Mouse (Mus musculus): ENCODE data around the gene Dapk3. TPM values are rescaled to one million over a fixed set of nuclear protein-coding genes. Genes with fewer than 3 reads are reported as not detected.
"Not testable (repeated sequence)": the region's sequence is repeated elsewhere in the genome, so short reads cannot be mapped to it uniquely, and the experiment has no call there.

The Dapk3 gene
- polyA plus RNA-seq, 1 experiment = 72.8 TPM

GRCm38 (mm10) chr10:81165118-81165517, 17.7 kb upstream of the Dapk3 start:
- H3K27me3 ChIP-seq (ENCODE audit: control insufficient read depth, insufficient read depth, insufficient read length) = no peaks in the 10 kb centered on the region
- H3K36me3 ChIP-seq (ENCODE audit: control insufficient read depth, insufficient read depth) = peaks cover 30% of the 10 kb centered on the region
- H3K79me2 ChIP-seq (ENCODE audit: control insufficient read depth, insufficient read depth) = peaks cover 74% of the 10 kb centered on the region
- H3ac ChIP-seq (ENCODE audit: control insufficient read depth, insufficient read length, low read depth) = no peak overlapping the region
- peaks cover 41% of the 10 kb centered on the region for H3K79me3 ChIP-seq (ENCODE audit: low read depth)
- H3K4me3 ChIP-seq (ENCODE audit: insufficient read depth, poor library complexity, severe bottlenecking) = no peak overlapping the region
- TF ChIP-seq CTCF (IDR thresholded peaks at IDR 0.05; ENCODE audit: control insufficient read depth, insufficient read depth, insufficient read length) = no peak
- TF ChIP-seq MAX (IDR thresholded peaks at IDR 0.05) = no peak
- no peak for TF ChIP-seq MYOD1 (IDR thresholded peaks at IDR 0.05; ENCODE audit: control insufficient read depth, insufficient read length, low read depth)
- no peak for TF ChIP-seq FOSL1 (IDR thresholded peaks at IDR 0.05; ENCODE audit: insufficient read depth, low read length, poor library complexity, severe bottlenecking)
- no peak for TF ChIP-seq MYOG (IDR thresholded peaks at IDR 0.05; ENCODE audit: control insufficient read depth, extremely low read depth, insufficient read length)
- no peak for TF ChIP-seq USF1 (IDR thresholded peaks at IDR 0.05; ENCODE audit: low read depth)
- no peak for TF ChIP-seq CEBPB (IDR thresholded peaks at IDR 0.05; ENCODE audit: low read depth)

GRCm38 (mm10) chr10:81167200-81168086, 15.4 kb upstream of the Dapk3 start, which contains the start of gene Pias4:
Gene Pias4 (minus strand): TSS chr10:81167923.
- Histone ChIP-seq H3K79me2 (ENCODE audit: control insufficient read depth, insufficient read depth) (peaks cover 50% of the 10 kb centered on the region), H3K36me3 (ENCODE audit: control insufficient read depth, insufficient read depth) (peaks cover 9% of the 10 kb centered on the region), H3ac (ENCODE audit: control insufficient read depth, insufficient read length, low read depth) (peak within 1 kb of the TSS; percentile 70), H3K4me3 (ENCODE audit: insufficient read depth, poor library complexity, severe bottlenecking) (peak within 1 kb of the TSS; percentile 75), H3K27me3 (ENCODE audit: control insufficient read depth, insufficient read depth, insufficient read length) (no peaks in the 10 kb centered on the region), H3K79me3 (ENCODE audit: low read depth) (peaks cover 35% of the 10 kb centered on the region)
- TF ChIP-seq MAX (IDR thresholded peaks at IDR 0.05) (no peak), FOSL1 (IDR thresholded peaks at IDR 0.05; ENCODE audit: insufficient read depth, low read length, poor library complexity, severe bottlenecking) (no peak), USF1 (IDR thresholded peaks at IDR 0.05; ENCODE audit: low read depth) (peak; percentile 98), MYOD1 (IDR thresholded peaks at IDR 0.05; ENCODE audit: control insufficient read depth, insufficient read length, low read depth) (no peak)

DNA sequence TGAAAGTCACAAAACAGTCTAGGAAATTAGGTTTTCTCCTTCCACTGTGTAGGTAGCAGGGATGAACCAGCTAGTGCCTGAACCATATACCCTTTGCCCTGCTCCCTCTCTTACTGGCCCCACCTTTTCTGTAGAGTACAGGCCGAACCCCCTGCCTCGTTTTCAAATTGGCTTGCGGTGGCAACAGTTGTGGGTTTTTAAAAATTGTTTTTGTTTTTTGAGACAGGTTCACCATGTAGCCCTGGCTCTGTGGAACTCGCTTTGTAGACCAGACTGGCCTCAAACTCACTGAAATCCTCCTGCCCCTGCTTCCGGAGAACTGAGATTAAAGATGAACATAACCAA, 14.7 kb upstream of the Dapk3 start:
- Histone ChIP-seq H3K4me3 (ENCODE audit: insufficient read depth, poor library complexity, severe bottlenecking) (peak overlapping the region; percentile 12), H3K79me3 (ENCODE audit: low read depth) (peaks cover 31% of the 10 kb centered on the region), H3K27me3 (ENCODE audit: control insufficient read depth, insufficient read depth, insufficient read length) (no peaks in the 10 kb centered on the region), H3K36me3 (ENCODE audit: control insufficient read depth, insufficient read depth) (peaks cover 5% of the 10 kb centered on the region), H3K79me2 (ENCODE audit: control insufficient read depth, insufficient read depth) (peaks cover 44% of the 10 kb centered on the region), H3ac (ENCODE audit: control insufficient read depth, insufficient read length, low read depth) (peak overlapping the region; percentile 27)
- TF ChIP-seq MYOG (IDR thresholded peaks at IDR 0.05; ENCODE audit: control insufficient read depth, extremely low read depth, insufficient read length) (no peak), FOSL1 (IDR thresholded peaks at IDR 0.05; ENCODE audit: insufficient read depth, low read length, poor library complexity, severe bottlenecking) (no peak), CTCF (IDR thresholded peaks at IDR 0.05; ENCODE audit: control insufficient read depth, insufficient read depth, insufficient read length) (no peak), MYOD1 (IDR thresholded peaks at IDR 0.05; ENCODE audit: control insufficient read depth, insufficient read length, low read depth) (no peak), CEBPB (IDR thresholded peaks at IDR 0.05; ENCODE audit: low read depth) (no peak), USF1 (IDR thresholded peaks at IDR 0.05; ENCODE audit: low read depth) (no peak), MAX (IDR thresholded peaks at IDR 0.05) (no peak)

DNA sequence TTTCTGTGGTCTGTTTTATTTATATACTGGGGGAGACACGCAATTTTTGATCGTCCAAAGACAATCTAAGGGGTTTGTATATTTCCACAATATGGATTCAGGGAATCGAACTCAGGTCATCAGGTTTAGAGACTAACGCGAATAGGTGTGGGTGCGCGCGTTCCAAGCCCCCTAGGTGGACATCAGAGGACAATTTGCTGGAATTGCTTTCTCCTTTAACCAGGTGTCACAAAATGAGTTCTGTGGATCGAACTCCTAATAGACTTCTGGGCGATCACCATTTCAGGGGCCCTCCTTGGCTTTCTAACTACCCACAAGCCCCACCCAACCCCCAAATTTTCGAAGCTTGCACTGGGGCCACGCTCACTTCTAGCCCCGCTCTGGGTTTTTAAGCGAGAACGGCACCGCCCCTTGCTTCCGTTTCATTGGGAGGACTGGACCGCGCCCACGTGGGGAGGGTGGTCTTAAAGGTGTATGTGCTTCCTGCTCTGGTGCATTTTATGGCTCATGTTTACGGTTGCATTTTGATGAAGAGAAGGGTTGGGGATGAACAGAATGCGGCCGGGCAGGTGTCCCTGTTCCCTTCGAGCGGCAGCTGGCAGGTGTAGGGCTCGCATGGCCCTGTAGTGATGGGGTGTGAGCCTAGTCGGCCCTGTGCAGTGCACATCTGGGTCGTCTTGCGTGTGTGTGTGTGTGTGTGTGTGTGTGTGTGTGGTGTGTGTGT, 14.1 kb upstream of the Dapk3 start:
- Histone ChIP-seq H3ac (ENCODE audit: control insufficient read depth, insufficient read length, low read depth) (peak overlapping the region; percentile 36), H3K27me3 (ENCODE audit: control insufficient read depth, insufficient read depth, insufficient read length) (no peaks in the 10 kb centered on the region), H3K79me3 (ENCODE audit: low read depth) (peaks cover 30% of the 10 kb centered on the region), H3K36me3 (ENCODE audit: control insufficient read depth, insufficient read depth) (no peaks in the 10 kb centered on the region), H3K79me2 (ENCODE audit: control insufficient read depth, insufficient read depth) (peaks cover 38% of the 10 kb centered on the region), H3K4me3 (ENCODE audit: insufficient read depth, poor library complexity, severe bottlenecking) (peak overlapping the region; percentile 32)
- TF ChIP-seq MYOD1 (IDR thresholded peaks at IDR 0.05; ENCODE audit: control insufficient read depth, insufficient read length, low read depth) (no peak), MAX (IDR thresholded peaks at IDR 0.05) (peak; percentile 63), FOSL1 (IDR thresholded peaks at IDR 0.05; ENCODE audit: insufficient read depth, low read length, poor library complexity, severe bottlenecking) (no peak), CEBPB (IDR thresholded peaks at IDR 0.05; ENCODE audit: low read depth) (no peak), MYOG (IDR thresholded peaks at IDR 0.05; ENCODE audit: control insufficient read depth, extremely low read depth, insufficient read length) (no peak), USF1 (IDR thresholded peaks at IDR 0.05; ENCODE audit: low read depth) (peak; percentile 67)

GRCm38 (mm10) chr10:81169411-81169900, 13.3 kb upstream of the Dapk3 start:
- not testable (repeated sequence) for H3K27me3 ChIP-seq (ENCODE audit: control insufficient read depth, insufficient read depth, insufficient read length); H3K4me3 ChIP-seq (ENCODE audit: insufficient read depth, poor library complexity, severe bottlenecking); H3ac ChIP-seq (ENCODE audit: control insufficient read depth, insufficient read length, low read depth); H3K36me3 ChIP-seq (ENCODE audit: control insufficient read depth, insufficient read depth)
- H3K79me2 ChIP-seq (ENCODE audit: control insufficient read depth, insufficient read depth) = peaks cover 30% of the 10 kb centered on the region
- H3K79me3 ChIP-seq (ENCODE audit: low read depth) = peaks cover 24% of the 10 kb centered on the region
